ENCODE assay signal across 24 mouse cellular contexts in the genomic region with DNA sequence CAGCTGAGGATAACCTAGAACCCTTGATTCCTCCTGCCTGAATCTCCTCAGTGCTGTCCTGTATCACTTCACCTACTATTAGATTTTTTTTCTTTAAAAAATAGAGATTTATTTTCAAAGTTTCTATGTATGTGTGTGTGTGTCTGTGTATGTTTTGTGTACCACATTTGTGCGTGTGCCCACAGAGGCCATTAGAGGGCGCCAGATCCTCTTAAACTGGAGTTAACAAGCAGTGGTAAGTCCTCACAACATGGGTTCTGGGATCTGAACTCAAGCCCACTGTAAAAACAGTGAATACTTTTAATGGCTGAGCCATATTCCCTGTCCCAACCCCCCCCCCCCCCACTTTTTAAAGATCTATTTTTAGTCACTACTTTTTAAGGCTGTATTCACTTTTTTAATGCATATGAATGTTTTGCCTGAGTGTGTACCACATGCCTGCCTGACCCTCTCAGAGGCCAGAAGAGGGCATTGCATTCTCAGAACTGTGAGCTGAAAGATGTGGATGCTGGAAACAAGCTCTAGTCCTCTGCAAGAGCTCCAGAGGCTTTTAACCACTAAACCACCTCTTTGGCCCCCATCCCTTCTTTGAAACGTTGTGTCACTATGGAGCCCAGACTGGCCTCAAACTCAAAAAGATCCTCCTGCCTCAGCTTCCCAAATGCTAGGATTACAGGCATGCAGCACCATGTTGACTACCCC. TPM values are rescaled to one million over a fixed set of nuclear protein-coding genes. Genes with fewer than 3 reads are reported as not detected.
A peak's percentile ranks its signal among the peaks of the same experiment; 100 is the strongest.
DNase-seq lines count a peak whose midpoint lies in the region; ATAC-seq and TF ChIP-seq lines count a peak whose summit lies in the region.
"Had no signal": no experiment of that assay in that cellular context is flagged by ENCODE, and none has a peak within 500 bp of the region (broad histone marks: within the 10 kb centered on the region; RNA-seq: fewer than 3 reads in every experiment).

No protein-coding gene starts in this region.

- H3K36me3 ChIP-seq in lung, embryonic 14.5 days (ENCODE audit: insufficient read depth) = no peaks in the 10 kb centered on the region
- H3K36me3 ChIP-seq in stomach, postnatal 0 days (ENCODE audit: control insufficient read depth, insufficient read depth, low read length) = no peaks in the 10 kb centered on the region
- H3K36me3 ChIP-seq in forebrain, embryonic 16.5 days (ENCODE audit: control insufficient read depth, insufficient read depth) = no peaks in the 10 kb centered on the region
- H3K36me3 ChIP-seq: heart, embryonic 12.5 days; hindbrain, embryonic 15.5 days had no signal

- no peak for TF ChIP-seq POLR2A in lung, adult 2 months (IDR thresholded peaks at IDR 0.05; ENCODE audit: borderline replicate concordance, extremely low read depth, low read depth, low read length)

- no peak for ATAC-seq in lung, embryonic 14.5 days (ENCODE audit: insufficient read depth)
- no peak for ATAC-seq in stomach, postnatal 0 days (ENCODE audit: low FRiP score, low TSS enrichment)
- ATAC-seq in forebrain, embryonic 16.5 days = no peak

- H3K27me3 ChIP-seq in lung, embryonic 14.5 days (ENCODE audit: insufficient read depth, low read length) = peaks cover 9% of the 10 kb centered on the region; the same call in 1 of the 2 replicates
- no peaks in the 10 kb centered on the region for H3K27me3 ChIP-seq in stomach, postnatal 0 days (ENCODE audit: control insufficient read depth, insufficient read depth, low read length)
- H3K27me3 ChIP-seq in forebrain, embryonic 16.5 days (replicated peaks; ENCODE audit: control insufficient read depth, insufficient read depth, low read length) = peaks cover 36% of the 10 kb centered on the region

- no peak for DNase-seq in gastrocnemius, adult 2 months
- no peak for DNase-seq in gastrocnemius, postnatal 36 days
- DNase-seq in lung, embryonic 14.5 days = no peak
- no peak for DNase-seq in lung, adult 2 months
- peak; percentile 30 for DNase-seq in adipocyte (ENCODE audit: low spot score)
- DNase-seq in stomach, postnatal 0 days (ENCODE audit: low spot score) = no peak
- DNase-seq in urinary bladder, postnatal 10 days (ENCODE audit: low spot score) = no peak
- DNase-seq: adrenal gland, postnatal 36 days; cerebellum, adult 9-11 months; gastrocnemius, postnatal 25 days; heart, postnatal 36 days; kidney, adult 18-20 months; layer of hippocampus, postnatal 36 days; liver, embryonic 13.5 days; lung, postnatal 10 days; right cerebral cortex, postnatal 25 days; thymus, postnatal 36 days had no signal

- H3K4me3 ChIP-seq in gastrocnemius, adult 2 months = no peak overlapping the region
- H3K4me3 ChIP-seq in lung, embryonic 14.5 days (ENCODE audit: low read depth, low read length) = no peak overlapping the region
- H3K4me3 ChIP-seq in lung, adult 2 months (replicated peaks; ENCODE audit: extremely low read depth, low read depth, low read length) = no peak overlapping the region
- H3K4me3 ChIP-seq in stomach, postnatal 0 days (ENCODE audit: low read depth, low read length) = no peak overlapping the region
- no peak overlapping the region for H3K4me3 ChIP-seq in forebrain, embryonic 16.5 days (replicated peaks; ENCODE audit: low read length)
- H3K4me3 ChIP-seq: heart, embryonic 12.5 days; hindbrain, embryonic 15.5 days had no signal

- H3K9me3 ChIP-seq in lung, embryonic 14.5 days (ENCODE audit: low read depth, low read length) = no peaks in the 10 kb centered on the region
- H3K9me3 ChIP-seq in stomach, postnatal 0 days (ENCODE audit: control insufficient read depth, low read length) = no peaks in the 10 kb centered on the region
- peaks cover 2% of the 10 kb centered on the region; the same call in 1 of the 2 replicates for H3K9me3 ChIP-seq in forebrain, embryonic 16.5 days (ENCODE audit: control insufficient read depth, low read length)
- H3K9me3 ChIP-seq: hindbrain, embryonic 15.5 days had no signal

- 80% methylated on average over 3 of the region's 3 CpGs for WGBS in lung, embryonic 14.5 days
- WGBS in lung, adult 2 months = 80% methylated on average over 3 of the region's 3 CpGs
- WGBS in stomach, postnatal 0 days = 73% methylated on average over 3 of the region's 3 CpGs
- WGBS in forebrain, embryonic 16.5 days = 77% methylated on average over 3 of the region's 3 CpGs

- no peak overlapping the region for H3K4me2 ChIP-seq in lung, embryonic 14.5 days
- H3K4me2 ChIP-seq in stomach, postnatal 0 days (replicated peaks; ENCODE audit: low read depth) = no peak overlapping the region
- no peak overlapping the region for H3K4me2 ChIP-seq in forebrain, embryonic 16.5 days (ENCODE audit: low read length)
- H3K4me2 ChIP-seq: heart, embryonic 12.5 days; hindbrain, embryonic 15.5 days had no signal

- intact Hi-C loops in gastrocnemius, adult 2 months (cut with DNase I) = no loop called here
- intact Hi-C loops in gastrocnemius, postnatal 36 days (cut with DNase I) = no loop called here

- peak; percentile 17; the same call in 1 of the 2 replicates for TF ChIP-seq CTCF in gastrocnemius, adult 2 months (IDR thresholded peaks at IDR 0.05)
- 0 out of 2 replicates have a peak, but pooled peaks have one; percentile 8 for TF ChIP-seq CTCF in lung, embryonic 14.5 days (IDR thresholded peaks at IDR 0.05; ENCODE audit: low read depth)
- no peak for TF ChIP-seq CTCF in lung, adult 2 months (IDR thresholded peaks at IDR 0.05; ENCODE audit: insufficient read depth, low read length)
- peak; percentile 48 for TF ChIP-seq CTCF in stomach, postnatal 0 days (IDR thresholded peaks at IDR 0.05; ENCODE audit: low read depth)

- no peak for TF ChIP-seq EP300 in stomach, postnatal 0 days (optimal IDR thresholded peaks at IDR 0.05)

- H3K27ac ChIP-seq in gastrocnemius, adult 2 months = no peak overlapping the region
- no peak overlapping the region for H3K27ac ChIP-seq in lung, embryonic 14.5 days (ENCODE audit: low read depth)
- no peak overlapping the region for H3K27ac ChIP-seq in stomach, postnatal 0 days (replicated peaks)
- no peak overlapping the region for H3K27ac ChIP-seq in forebrain, embryonic 16.5 days (ENCODE audit: low read length)
- H3K27ac ChIP-seq: hindbrain, embryonic 15.5 days; liver, embryonic 13.5 days had no signal

- no peak overlapping the region for H3K9ac ChIP-seq in lung, embryonic 14.5 days
- H3K9ac ChIP-seq in stomach, postnatal 0 days (ENCODE audit: low read length) = no peak overlapping the region
- no peak overlapping the region for H3K9ac ChIP-seq in forebrain, embryonic 16.5 days (replicated peaks; ENCODE audit: low read depth, low read length)
- H3K9ac ChIP-seq: heart, embryonic 12.5 days; hindbrain, embryonic 15.5 days; liver, embryonic 13.5 days had no signal

- H3K4me1 ChIP-seq in lung, embryonic 14.5 days (ENCODE audit: insufficient read depth) = peaks cover 33% of the 10 kb centered on the region
- H3K4me1 ChIP-seq in lung, adult 2 months (ENCODE audit: control insufficient read depth, insufficient read depth, low read length) = peaks cover 29% of the 10 kb centered on the region
- peaks cover 14% of the 10 kb centered on the region for H3K4me1 ChIP-seq in stomach, postnatal 0 days (replicated peaks; ENCODE audit: control insufficient read depth, insufficient read depth)
- peaks cover 22% of the 10 kb centered on the region for H3K4me1 ChIP-seq in forebrain, embryonic 16.5 days (replicated peaks; ENCODE audit: control insufficient read depth, insufficient read depth, low read length)

RNA-seq across cellular contexts. Expression of gene Bcl3, which starts 2.1 kb away (rescaled TPM):
- 1 to 10 TPM; 1.3 to 1.5 TPM for total RNA-seq in gastrocnemius, adult 2 months (2021)
- total RNA-seq in gastrocnemius, postnatal 36 days (2021) = 1 to 10 TPM; 1.1 to 1.5 TPM
- 4.4 and 6.7 TPM in 2 replicates for polyA plus RNA-seq in lung, embryonic 14.5 days (2014; fragmentation: Nextera tagmentation; extraction: Ambion mirVana)
- 38.7 and 71.2 TPM in 2 replicates for polyA plus RNA-seq in lung, adult 2 months (2012; rRNA removed)
- 8.9 and 9.1 TPM in 2 replicates for polyA plus RNA-seq in stomach, postnatal 0 days (2015; fragmentation: Nextera tagmentation; extraction: Ambion mirVana)
- polyA plus RNA-seq in forebrain, embryonic 16.5 days (2015; fragmentation: Nextera tagmentation; extraction: Ambion mirVana) = 0.30 and 0.92 TPM in 2 replicates

RNA-seq across cellular contexts. Expression of gene Cblc, which starts 23.9 kb away (rescaled TPM):
- not detected for total RNA-seq in gastrocnemius, adult 2 months (2021)
- not detected for total RNA-seq in gastrocnemius, postnatal 36 days (2021)
- polyA plus RNA-seq in lung, embryonic 14.5 days (2014; fragmentation: Nextera tagmentation; extraction: Ambion mirVana) = 6.8 and 10.2 TPM in 2 replicates
- polyA plus RNA-seq in lung, adult 2 months (2012; rRNA removed) = 16.1 and 21.9 TPM in 2 replicates
- 44.4 and 48.5 TPM in 2 replicates for polyA plus RNA-seq in stomach, postnatal 0 days (2015; fragmentation: Nextera tagmentation; extraction: Ambion mirVana)
- not detected in 2 replicates for polyA plus RNA-seq in forebrain, embryonic 16.5 days (2015; fragmentation: Nextera tagmentation; extraction: Ambion mirVana)
- total RNA-seq: adrenal gland, postnatal 36 days; gastrocnemius, postnatal 25 days; layer of hippocampus, postnatal 36 days; left cerebral cortex, postnatal 36 days; monocyte, adult 5-6 weeks had no signal
- polyA plus RNA-seq: hindbrain, embryonic 15.5 days; testis, adult 2 months had no signal

RNA-seq across cellular contexts. Expression of gene Gm19345, which starts 31.3 kb away (rescaled TPM):
- not detected for total RNA-seq in gastrocnemius, adult 2 months (2021)
- not detected for total RNA-seq in gastrocnemius, postnatal 36 days (2021)
- polyA plus RNA-seq in lung, embryonic 14.5 days (2014; fragmentation: Nextera tagmentation; extraction: Ambion mirVana) = not detected in 2 replicates
- 0.52 TPM in 1 of 2 replicates, not detected in the other for polyA plus RNA-seq in lung, adult 2 months (2012; rRNA removed)
- 0.29 and 0.41 TPM in 2 replicates for polyA plus RNA-seq in stomach, postnatal 0 days (2015; fragmentation: Nextera tagmentation; extraction: Ambion mirVana)
- polyA plus RNA-seq in forebrain, embryonic 16.5 days (2015; fragmentation: Nextera tagmentation; extraction: Ambion mirVana) = 8.8 and 11.8 TPM in 2 replicates
- total RNA-seq: gastrocnemius, postnatal 25 days; heart, postnatal 36 days; monocyte, adult 5-6 weeks had no signal
- polyA plus RNA-seq: heart, embryonic 12.5 days; liver, embryonic 13.5 days had no signal

RNA-seq across cellular contexts. Expression of gene Ceacam16, which starts 40.6 kb away (rescaled TPM):
- total RNA-seq in gastrocnemius, adult 2 months (2021) = not detected
- total RNA-seq in gastrocnemius, postnatal 36 days (2021) = not detected
- not detected in 2 replicates for polyA plus RNA-seq in lung, embryonic 14.5 days (2014; fragmentation: Nextera tagmentation; extraction: Ambion mirVana)
- 0.90 and 2.5 TPM in 2 replicates for polyA plus RNA-seq in lung, adult 2 months (2012; rRNA removed)
- polyA plus RNA-seq in stomach, postnatal 0 days (2015; fragmentation: Nextera tagmentation; extraction: Ambion mirVana) = not detected in 2 replicates
- polyA plus RNA-seq in forebrain, embryonic 16.5 days (2015; fragmentation: Nextera tagmentation; extraction: Ambion mirVana) = 0.46 and 0.77 TPM in 2 replicates
- total RNA-seq: adrenal gland, postnatal 36 days; gastrocnemius, postnatal 25 days; layer of hippocampus, postnatal 36 days; left cerebral cortex, postnatal 36 days; monocyte, adult 5-6 weeks had no signal
- polyA plus RNA-seq: embryonic facial prominence, embryonic 14.5 days; heart, embryonic 12.5 days; liver, embryonic 13.5 days had no signal

RNA-seq across cellular contexts. Expression of gene Bcam, which starts 49.7 kb away (rescaled TPM):
- 10 to 100 TPM; 21.9 to 26.7 TPM for total RNA-seq in gastrocnemius, adult 2 months (2021)
- 10 to 100 TPM; 22.0 to 22.6 TPM for total RNA-seq in gastrocnemius, postnatal 36 days (2021)
- polyA plus RNA-seq in lung, embryonic 14.5 days (2014; fragmentation: Nextera tagmentation; extraction: Ambion mirVana) = 206 and 209 TPM in 2 replicates
- polyA plus RNA-seq in lung, adult 2 months (2012; rRNA removed) = 769 and 829 TPM in 2 replicates
- polyA plus RNA-seq in stomach, postnatal 0 days (2015; fragmentation: Nextera tagmentation; extraction: Ambion mirVana) = 87.5 and 103 TPM in 2 replicates
- 7.9 and 8.8 TPM in 2 replicates for polyA plus RNA-seq in forebrain, embryonic 16.5 days (2015; fragmentation: Nextera tagmentation; extraction: Ambion mirVana)
- total RNA-seq: monocyte, adult 5-6 weeks had no signal
